Mouse (Mus musculus): ENCODE results near the gene Rtl6.

Gene Rtl6

DNA sequence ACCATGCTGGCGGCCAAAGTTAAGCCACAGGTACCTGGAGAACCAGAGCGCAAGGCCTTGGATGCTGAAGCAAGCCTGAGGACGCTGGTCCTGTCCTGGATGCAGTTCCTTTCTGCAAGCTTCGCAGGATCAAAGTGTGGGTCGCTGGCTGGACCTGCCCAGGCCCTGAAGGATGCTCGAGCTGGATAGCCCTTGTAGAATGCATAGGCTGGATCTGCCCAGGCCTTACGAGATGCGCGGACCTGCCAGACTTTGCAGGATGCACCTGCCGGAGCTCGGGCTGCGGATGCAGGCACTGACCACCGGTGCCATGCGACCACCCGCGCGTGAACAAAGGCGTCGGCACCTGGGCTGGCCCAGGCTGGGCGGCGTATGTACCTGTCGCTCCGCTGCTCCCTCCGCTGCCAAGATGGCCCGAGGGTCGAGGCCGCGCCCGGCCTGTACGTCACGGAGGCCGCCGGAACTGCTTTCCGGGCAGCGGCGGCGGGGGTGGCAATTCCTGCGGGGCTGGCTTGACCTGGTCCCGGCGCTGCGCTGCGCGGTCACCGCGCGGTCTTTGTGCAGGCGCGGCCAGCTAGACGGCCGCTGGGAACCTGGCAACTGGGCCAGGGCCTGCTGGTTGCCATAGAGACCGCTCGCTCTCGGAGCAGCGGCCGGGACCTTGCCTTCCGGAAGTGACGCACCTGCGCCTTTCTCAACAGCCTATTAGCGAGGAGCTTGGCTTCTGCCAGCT is at the start of gene Rtl6:
Gene Rtl6 (minus strand): TSS at position 635 of the 733 bp plus-strand sequence.
- in situ Hi-C loops (cut with MboI; ENCODE audit: low pct_unique_long_range_greater_than_20kb in 1 of 2, low sequenced_read_pairs in 2 of 2, unreplicated experiment in 1 of 2) = no loop called here

DNA sequence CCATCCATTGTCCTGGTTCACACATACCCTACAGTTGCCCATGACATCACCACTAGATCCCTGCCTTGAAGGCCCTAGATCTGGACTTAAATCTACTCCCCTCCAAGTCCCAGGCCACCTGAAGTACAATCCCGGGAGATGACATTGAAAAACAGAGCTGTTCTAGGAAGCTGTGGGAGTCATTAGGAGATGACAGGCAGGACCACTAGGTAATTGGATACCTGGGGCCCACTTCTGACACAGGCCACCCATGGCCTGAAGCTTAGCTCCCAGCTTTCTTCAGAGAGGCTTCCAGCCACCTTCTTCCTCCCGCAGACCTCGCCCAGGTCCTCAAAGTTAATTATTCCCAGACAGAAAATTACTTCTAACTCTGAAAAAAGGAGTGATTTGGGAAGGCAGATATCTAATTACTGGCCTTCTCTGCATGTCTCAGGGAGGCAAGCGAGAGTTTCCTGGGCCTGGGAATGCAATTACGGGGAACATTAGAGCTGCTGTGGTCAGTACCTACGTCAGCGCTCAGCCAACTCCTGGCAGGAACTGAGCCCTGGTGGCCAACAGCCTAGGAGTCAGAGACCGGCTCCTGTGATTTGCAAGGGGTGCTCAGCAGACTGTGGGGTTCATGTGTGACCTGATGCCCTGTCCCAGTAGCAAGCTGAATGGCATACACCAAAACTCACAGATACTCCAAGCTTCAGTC is 45.8 kb upstream of the Rtl6 start:
- in situ Hi-C loops (cut with MboI; ENCODE audit: low pct_unique_long_range_greater_than_20kb in 1 of 2, low sequenced_read_pairs in 2 of 2, unreplicated experiment in 1 of 2) = loop anchor here (5.0 to 25.0 kb wide), 3 partner anchors 66 to 491 kb away; partner anchors contain the start of genes Pnpla5 (in 2 of the 2) and Sult4a1 (in 2 of the 2)

DNA sequence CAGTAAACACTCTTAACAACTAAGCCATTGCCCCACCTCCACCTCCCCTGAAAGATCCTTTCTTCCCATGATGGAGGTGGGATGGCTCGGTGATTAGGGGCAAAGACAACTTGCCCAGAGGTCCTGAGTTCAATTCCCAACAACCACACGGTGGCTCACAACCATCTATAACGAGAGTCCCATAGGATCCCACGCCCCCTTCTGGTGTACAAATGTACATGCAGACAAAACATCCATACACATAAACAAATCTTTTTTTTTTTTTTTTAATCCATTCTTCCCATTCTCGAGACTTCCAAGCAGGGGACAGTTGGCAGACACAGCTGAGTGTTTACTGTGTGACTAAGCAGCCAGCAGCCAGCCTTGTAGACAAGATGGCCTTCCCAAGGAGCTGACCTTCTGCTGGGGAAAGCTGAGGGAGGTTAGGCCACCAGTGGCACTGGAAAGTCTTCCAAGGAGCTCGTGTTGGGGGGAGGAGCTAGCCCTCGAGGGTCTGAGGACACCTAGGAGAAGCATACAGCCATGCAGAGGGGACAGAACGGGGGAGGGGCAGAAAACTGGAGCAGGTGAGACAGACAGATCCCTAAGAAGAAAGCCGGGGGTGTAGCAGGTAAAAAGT is 43.5 kb upstream of the Rtl6 start:
- in situ Hi-C loops (cut with MboI; ENCODE audit: low pct_unique_long_range_greater_than_20kb in 1 of 2, low sequenced_read_pairs in 2 of 2, unreplicated experiment in 1 of 2) = loop anchor here (5.0 to 25.0 kb wide), 3 partner anchors 64 to 489 kb away; partner anchors contain the start of genes Pnpla5 (in 2 of the 2) and Sult4a1 (in 2 of the 2)

DNA sequence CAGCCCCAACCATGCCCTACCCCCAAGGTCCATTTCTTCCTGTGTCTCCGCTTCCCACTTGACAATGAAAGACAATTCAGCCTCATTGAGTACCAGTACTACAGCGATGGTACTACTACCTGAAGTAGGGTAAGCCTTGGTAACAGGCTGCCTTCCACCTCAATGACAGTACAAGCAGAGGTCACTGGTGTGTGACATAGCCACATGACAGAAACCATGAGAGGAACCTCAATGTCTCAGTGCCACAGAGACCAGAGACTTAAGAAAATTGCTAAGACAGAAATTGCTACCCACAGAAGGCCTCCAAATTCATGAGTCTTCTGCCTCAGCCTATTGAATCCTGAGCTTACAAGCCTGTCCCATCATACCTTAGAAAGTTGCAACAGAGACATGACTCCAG is 41.3 kb upstream of the Rtl6 start:
- in situ Hi-C loops (cut with MboI; ENCODE audit: low pct_unique_long_range_greater_than_20kb in 1 of 2, low sequenced_read_pairs in 2 of 2, unreplicated experiment in 1 of 2) = no loop called here

DNA sequence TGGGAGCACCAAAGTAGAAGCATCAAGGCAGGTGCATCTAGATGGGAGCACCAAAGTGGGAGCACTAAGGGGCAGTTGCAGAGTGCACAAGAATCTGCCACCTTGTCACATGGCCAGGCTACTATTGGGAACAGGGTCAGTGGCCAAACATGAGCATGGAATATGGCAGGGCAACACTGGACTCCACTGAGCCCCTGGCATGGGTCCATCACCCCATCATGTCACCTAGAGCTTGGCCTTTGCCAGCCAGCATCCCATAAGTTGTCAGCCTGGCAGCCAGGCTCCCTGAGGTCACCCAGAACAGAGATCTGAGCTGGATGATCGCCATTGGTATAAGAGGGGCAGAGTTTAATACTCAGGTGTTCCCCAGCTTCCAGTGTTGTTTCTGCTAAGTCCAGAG is 40.2 kb upstream of the Rtl6 start:
- in situ Hi-C loops (cut with MboI; ENCODE audit: low pct_unique_long_range_greater_than_20kb in 1 of 2, low sequenced_read_pairs in 2 of 2, unreplicated experiment in 1 of 2) = no loop called here

DNA sequence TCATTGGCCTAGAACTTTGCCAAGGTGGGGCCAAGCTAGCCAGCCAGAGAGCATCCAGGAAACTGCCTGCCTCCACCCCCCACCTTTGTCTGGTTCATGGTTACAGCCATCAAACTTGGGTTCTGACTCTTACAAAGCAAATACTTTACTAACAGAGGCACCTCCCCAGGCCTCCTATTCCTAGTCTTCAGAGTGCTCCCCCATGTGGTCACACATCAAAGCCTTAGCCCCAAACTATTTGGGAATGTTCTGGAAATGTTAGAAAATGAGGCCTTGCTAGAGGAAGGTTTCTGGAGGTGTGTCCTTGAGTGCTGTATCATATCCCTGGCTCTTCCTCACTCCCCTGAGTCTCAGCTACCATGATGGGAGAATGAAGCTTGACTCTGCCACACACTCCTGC is 39.4 kb upstream of the Rtl6 start:
- in situ Hi-C loops (cut with MboI; ENCODE audit: low pct_unique_long_range_greater_than_20kb in 1 of 2, low sequenced_read_pairs in 2 of 2, unreplicated experiment in 1 of 2) = no loop called here

DNA sequence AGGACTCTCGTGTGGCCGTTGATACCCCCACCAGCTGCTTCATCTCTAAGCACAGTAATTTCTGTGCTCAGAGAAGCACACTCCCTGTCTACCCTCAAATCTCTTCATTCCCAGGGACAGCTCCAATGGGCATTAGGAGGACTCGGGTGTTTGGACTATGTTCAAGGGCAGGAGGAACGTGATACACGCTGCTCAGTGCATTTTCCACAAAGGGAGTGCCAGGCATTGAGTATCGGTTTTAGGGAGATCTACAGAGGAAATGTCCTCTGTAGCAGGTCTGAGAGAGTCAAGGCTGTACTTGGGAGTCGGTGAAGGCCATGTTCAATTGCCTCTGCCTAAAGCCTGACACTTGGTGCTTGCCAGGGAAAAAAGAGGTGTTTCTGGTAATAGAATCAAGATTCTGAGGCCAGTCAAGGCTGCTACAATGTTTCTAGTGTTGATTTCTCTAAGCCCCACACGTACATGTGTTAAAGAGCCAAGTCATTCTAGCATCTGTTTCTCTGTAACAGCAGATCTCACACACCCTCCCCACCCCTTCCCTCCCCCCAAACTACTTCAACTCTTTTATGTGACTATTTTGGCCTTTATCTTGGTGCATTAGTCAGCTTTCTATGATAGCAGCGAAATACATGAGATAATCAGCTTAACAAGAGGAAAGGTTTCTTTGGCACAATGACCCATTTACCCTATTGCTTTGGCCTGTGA is 37.8 kb upstream of the Rtl6 start:
- in situ Hi-C loops (cut with MboI; ENCODE audit: low pct_unique_long_range_greater_than_20kb in 1 of 2, low sequenced_read_pairs in 2 of 2, unreplicated experiment in 1 of 2) = no loop called here

DNA sequence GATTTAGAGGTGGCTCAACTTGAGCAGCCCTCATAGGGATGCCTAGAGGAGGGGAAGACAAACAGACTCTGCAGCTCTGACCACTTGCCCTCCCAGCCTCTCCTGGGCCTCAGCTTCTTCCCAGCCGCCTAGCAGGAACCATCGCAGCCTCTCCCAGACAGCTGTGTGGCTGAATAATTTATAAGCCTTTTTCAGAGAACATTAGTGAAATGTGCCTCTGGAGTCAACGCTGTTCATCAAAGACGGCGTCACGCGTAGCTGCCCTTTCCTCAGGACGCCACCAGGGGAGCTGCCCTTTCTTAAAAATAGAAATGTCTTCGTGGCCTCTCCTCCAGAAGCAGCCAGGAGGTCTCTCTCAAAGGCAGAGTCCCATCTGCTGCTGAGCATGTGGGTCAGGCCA is 35.9 kb upstream of the Rtl6 start:
- in situ Hi-C loops (cut with MboI; ENCODE audit: low pct_unique_long_range_greater_than_20kb in 1 of 2, low sequenced_read_pairs in 2 of 2, unreplicated experiment in 1 of 2) = no loop called here

DNA sequence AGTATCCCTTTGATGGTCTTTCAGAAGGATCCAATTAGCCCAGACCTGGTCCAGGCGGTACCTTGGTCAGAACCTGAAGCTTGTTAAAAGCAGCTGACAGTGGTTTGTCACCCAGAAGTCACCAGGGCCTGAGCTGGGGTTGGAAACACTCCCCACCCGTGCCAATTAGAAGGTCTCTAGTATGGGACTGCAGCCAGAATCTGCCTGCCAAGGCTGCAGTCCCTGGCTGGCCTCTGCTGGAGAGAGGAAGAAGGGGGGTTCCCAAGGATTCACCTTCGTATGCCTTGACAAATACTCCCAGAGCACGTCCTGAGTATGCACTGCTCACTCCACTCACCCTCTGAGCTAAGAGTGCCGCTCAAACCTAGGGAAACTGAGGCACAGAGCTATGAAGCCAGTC is 34.6 kb upstream of the Rtl6 start:
- in situ Hi-C loops (cut with MboI; ENCODE audit: low pct_unique_long_range_greater_than_20kb in 1 of 2, low sequenced_read_pairs in 2 of 2, unreplicated experiment in 1 of 2) = no loop called here

DNA sequence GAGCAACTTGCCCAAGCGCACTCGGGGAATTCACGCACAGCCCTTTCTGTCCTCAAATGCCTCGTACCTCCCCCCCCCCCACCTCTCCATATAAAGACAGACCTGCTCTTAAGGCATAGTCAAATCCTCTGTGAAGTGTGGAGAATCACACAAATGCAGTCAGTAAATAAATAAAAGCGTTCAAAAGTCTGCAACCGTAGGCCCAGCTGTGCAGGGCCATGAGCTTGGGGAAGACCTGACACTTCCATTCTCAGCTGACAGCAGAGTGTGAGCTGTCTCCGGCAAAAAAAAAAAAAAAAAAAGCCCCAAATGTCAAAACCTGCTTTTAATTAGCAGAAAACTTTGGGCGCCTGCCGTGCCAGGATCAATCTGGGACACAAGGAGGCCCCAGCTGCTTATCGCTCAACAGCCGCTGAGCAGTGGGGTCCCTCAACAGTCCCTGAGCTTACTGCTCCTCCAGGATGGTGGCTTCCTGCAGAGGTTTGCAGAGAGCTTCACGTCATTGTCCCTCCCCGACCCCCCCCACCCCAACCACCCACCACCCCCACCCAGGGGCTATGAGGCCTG is 34.0 kb upstream of the Rtl6 start:
- in situ Hi-C loops (cut with MboI; ENCODE audit: low pct_unique_long_range_greater_than_20kb in 1 of 2, low sequenced_read_pairs in 2 of 2, unreplicated experiment in 1 of 2) = no loop called here

DNA sequence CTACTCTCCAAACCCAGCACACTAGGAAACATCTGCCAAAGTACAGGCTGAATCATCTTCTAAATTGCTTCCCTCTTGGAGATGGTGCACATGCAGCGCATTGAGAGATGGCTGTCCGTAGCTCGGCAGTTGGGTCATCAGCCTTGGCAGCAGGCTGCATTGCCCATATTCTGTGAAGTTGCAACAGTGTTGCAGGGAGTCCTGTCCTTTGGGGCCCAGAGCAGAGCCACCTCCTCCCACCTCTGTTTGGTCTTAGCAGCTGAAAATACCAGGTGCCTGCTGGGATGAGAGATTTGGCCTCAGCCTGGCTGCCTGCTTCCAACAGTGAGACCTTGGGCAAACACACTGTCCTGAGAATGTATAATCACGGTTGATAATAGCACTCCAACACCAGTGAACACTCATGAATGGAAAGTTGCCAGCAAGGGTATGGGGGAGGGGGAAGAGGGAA is 30.8 kb upstream of the Rtl6 start:
- in situ Hi-C loops (cut with MboI; ENCODE audit: low pct_unique_long_range_greater_than_20kb in 1 of 2, low sequenced_read_pairs in 2 of 2, unreplicated experiment in 1 of 2) = no loop called here

DNA sequence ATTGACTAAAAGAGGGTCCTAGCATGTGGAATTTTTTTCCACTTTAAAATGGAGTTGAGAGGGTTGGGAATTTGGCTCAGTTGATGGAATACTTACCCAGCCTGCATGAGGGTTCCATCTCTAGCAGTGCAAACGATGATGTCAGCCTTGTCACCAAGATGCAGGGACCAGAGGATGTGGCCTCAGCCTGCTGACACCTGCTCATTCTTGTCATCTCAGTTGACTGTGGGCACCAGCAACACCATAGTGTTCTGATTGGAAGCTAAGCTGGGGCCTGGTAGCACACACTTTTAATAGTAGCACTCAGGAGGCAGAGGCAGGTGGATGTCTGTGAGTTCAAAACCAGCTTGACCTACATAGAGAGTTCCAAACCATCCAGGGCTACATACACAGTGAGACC is 21.0 kb upstream of the Rtl6 start:
- in situ Hi-C loops (cut with MboI; ENCODE audit: low pct_unique_long_range_greater_than_20kb in 1 of 2, low sequenced_read_pairs in 2 of 2, unreplicated experiment in 1 of 2) = no loop called here

DNA sequence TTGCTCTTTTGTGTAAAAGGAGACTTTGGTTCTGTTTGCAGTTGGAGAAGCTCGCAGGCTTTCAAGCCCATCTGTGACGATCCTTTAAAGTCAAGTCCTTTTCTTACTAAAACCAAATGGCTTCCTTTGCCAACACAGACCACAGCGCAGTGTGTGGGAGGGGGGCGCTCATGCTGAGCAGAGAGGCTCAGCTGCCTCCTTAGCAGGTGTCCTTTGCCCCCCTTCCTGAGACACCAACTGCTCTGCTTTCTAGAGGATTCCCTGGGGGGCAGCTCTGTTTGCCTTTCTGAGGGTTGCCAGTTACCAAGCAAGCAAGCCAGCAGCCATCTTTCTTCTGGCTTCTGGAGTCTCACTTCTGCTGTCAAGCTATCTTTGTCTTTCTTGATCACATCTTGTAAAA is 19.4 kb upstream of the Rtl6 start:
- in situ Hi-C loops (cut with MboI; ENCODE audit: low pct_unique_long_range_greater_than_20kb in 1 of 2, low sequenced_read_pairs in 2 of 2, unreplicated experiment in 1 of 2) = no loop called here

DNA sequence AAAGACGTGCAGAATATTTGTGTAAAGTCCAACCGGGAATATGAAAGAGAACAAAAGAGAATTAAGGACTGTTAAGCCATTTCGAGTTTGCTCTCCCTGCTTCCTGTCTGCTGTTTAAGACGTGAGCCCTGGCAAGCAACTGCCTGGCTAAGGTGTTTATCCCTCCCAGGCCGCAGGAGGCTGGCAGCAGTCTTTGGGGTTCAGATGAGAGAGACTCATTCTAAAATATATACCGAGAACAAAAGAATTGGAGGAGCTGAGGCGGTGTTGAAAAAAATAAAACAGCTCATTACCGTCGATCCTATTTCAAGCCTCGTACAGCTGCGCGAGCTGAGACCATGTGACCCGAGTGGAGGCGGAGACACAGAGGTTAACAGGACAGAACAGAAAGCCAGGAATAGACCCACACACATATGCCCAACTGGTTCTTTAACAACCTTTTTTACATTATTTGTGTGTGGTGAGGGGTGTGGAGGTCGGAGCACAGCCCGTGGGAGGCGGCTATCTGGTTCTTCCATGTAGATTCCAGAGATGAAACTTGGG is 9.0 kb upstream of the Rtl6 start:
- in situ Hi-C loops (cut with MboI; ENCODE audit: low pct_unique_long_range_greater_than_20kb in 1 of 2, low sequenced_read_pairs in 2 of 2, unreplicated experiment in 1 of 2) = no loop called here

DNA sequence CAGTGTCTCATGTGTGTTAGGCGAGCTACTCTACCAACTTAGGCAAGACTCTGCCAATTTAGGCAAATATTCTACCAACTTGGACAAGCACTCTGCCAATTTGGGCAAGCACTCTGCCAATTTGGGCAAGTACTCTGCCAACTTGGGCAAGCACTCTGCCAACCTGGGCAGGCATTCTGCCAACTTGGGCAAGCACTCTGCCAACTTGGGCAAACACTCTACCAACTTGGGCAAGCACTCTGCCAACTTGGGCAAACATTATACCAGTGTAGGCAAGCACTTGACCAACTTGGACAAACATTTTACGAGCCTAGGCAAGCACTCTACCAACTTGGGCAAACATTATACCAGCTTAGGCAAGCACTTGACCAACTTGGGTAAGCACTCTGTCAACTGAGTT is 3.9 kb upstream of the Rtl6 start:
- in situ Hi-C loops (cut with MboI; ENCODE audit: low pct_unique_long_range_greater_than_20kb in 1 of 2, low sequenced_read_pairs in 2 of 2, unreplicated experiment in 1 of 2) = no loop called here

DNA sequence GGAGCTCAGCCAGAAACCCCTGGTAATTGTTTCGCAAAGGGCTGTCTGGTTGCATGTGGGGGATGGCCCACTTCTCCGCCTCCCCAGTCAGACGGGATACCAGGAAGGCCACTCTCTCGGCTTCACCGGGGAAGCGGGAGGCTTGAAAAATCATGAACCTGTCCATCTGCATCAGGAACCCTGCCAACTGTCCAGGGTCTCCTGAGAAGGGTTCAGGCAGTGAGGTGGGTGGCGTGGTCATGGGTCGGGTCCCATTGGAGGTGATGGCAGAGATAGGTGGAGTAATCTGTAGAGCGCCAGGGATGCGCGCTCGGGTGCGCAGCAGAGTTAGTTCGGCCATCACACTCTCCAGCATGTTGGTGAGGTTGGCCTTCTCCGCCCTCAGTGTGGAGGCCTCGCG is 949 bp downstream of the Rtl6 start:
- in situ Hi-C loops (cut with MboI; ENCODE audit: low pct_unique_long_range_greater_than_20kb in 1 of 2, low sequenced_read_pairs in 2 of 2, unreplicated experiment in 1 of 2) = no loop called here

DNA sequence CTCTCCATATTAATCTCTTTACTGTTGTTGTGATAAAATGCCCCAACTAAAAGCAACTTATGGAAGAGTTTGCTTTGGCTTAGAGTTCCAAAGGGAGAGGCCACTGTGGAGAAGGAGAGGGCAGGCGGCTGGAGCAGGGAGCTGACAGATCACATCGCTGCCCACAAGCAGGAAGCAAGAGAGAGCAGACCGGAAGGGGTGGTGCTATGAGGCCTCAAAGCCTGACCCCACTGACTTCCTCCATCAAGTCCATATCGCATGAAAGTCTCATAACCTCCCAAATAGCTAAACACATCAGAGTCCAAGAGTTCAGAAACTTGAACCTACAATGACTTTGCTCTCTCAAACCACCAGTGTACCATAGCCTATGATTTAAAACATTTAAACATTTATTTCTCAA is 6.6 kb downstream of the Rtl6 start:
- in situ Hi-C loops (cut with MboI; ENCODE audit: low pct_unique_long_range_greater_than_20kb in 1 of 2, low sequenced_read_pairs in 2 of 2, unreplicated experiment in 1 of 2) = no loop called here

DNA sequence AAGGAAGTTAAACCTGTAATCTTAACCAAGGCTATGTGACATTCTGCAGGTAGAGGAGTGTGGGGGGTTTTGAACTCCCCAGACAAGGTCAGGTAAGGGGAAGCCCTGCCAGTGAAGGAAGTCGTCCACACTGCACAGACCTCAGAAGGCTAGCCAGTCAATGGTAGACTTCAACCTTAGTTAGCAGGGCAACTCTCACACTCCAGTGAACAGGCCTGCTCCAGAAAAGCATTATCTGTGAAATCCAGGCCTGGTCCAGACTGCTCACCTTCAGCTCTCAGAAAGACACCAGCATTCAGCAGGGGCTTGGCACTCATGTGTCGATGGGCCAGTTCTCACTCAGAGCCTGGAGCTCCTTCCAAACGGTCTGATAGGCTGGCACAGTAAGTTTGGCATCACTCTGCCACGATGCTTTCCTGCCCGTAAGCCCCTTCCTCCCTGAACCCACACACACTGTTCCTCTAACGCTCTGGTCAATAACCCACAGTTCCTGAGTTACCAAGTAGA is 8.3 kb downstream of the Rtl6 start:
- in situ Hi-C loops (cut with MboI; ENCODE audit: low pct_unique_long_range_greater_than_20kb in 1 of 2, low sequenced_read_pairs in 2 of 2, unreplicated experiment in 1 of 2) = no loop called here
